Mouse (Mus musculus) left cerebral cortex, postnatal 4 days (tissue): ENCODE measurements around the gene Vcl. TPM values are rescaled to one million over a fixed set of nuclear protein-coding genes. Genes with fewer than 3 reads are reported as not detected.

Experiments
- DNase-seq: peaks from one replicate; pipeline ENCODE4 v3.0.0-alpha.2; 2022
- intact Hi-C: fragments of 180-260 bp; cut with DNase I; formaldehyde crosslinking; loops from one replicate; pipeline ENCODE4 v1.15.1; 2025
- total RNA-seq, 2 experiments: library from RNA; stranded (reverse); gene quantifications; 2 replicates each; pipeline ENCODE4 v1.2.3; 2021

Vcl gene
- total RNA-seq, 2 experiments from 2014 or later = 21.0 to 21.9 TPM

GRCm38 (mm10) chr14:20997548-20997947 is 68.3 kb downstream of the Vcl start:
- no peak for DNase-seq
- intact Hi-C loops = no loop called here

DNA sequence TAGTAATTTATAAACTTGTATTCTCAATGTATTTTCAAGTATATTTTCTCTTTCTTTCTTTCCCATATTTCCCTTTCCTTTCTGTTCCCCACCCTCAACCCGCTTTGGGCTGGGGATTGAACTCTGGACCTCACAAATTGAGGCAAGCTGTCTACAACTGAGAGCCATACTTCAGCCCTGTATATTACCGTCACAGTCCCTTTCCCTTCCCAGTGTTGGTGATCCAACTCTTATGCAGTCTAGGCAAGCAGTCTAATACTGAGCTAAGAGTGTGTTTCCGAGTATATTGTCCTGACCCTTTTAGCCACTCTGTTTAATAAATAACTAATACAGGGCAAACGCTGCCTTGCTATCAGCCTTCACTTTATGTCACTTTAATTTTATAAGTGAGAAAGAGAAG is 70.4 kb downstream of the Vcl start:
- intact Hi-C loops = no loop called here
- no peak for DNase-seq

DNA sequence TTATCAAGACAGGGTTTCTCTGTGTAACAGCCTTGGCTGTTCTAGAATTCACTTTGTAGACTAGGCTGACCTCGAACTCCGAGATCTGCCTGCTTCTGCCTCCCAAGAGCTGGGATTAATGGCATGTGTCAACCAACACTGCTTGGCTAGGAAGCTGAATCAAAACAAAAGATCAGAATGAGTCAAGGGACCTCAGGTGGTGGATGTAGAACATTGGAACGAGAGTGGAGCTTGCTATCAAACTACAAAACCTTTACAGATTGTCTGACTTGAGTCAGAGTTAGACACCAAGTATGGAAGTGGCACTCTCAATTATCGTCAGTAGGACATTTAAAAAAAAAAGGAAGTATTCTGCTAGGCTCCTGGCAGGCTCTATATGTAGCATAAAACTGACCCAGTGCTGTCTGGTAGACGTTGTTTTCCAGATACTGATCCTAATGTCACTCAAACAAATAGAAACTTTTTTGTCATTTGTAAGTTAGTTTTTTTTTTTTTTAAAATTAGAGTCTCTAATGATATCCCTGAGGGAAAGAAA is 84.7 kb downstream of the Vcl start:
- no peak for DNase-seq
- intact Hi-C loops = no loop called here

DNA sequence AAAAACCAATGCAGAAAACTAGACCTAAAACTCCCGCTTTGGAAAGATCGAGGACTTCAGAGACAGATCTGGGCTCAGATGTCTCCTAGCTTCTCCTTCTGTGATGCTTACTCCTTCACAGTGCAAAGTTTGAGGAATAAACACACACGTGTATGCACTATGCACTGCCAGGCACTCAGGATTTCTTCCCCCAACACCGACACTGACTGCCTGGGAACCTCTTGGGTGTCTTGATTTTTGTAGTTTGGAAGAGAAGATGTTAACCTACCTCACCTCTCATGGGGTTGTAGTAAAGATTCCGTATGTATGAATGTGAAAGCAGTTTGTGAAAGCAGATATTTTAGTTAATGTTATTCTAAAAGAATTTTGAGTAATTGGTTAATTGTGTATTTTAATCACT is 88.7 kb downstream of the Vcl start:
- intact Hi-C loops = no loop called here
- DNase-seq = no peak

DNA sequence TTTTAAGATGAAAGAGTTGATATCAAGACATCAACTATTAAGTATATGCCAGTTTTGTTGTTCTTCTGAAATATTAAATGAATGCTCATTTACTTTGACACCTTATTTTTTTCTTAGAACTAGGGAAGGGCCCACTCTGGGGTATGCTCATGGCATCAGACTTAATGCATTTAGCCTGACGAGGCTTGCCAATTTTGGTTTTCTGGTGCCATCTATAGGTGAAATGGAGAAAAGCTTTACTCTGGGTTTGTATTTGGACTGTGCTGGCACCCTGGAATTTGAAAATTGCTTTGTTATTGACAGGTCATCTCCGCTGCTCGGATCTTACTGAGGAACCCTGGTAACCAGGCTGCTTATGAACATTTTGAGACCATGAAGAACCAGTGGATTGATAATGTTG is 89.8 kb downstream of the Vcl start:
- DNase-seq = no peak
- intact Hi-C loops = no loop called here

DNA sequence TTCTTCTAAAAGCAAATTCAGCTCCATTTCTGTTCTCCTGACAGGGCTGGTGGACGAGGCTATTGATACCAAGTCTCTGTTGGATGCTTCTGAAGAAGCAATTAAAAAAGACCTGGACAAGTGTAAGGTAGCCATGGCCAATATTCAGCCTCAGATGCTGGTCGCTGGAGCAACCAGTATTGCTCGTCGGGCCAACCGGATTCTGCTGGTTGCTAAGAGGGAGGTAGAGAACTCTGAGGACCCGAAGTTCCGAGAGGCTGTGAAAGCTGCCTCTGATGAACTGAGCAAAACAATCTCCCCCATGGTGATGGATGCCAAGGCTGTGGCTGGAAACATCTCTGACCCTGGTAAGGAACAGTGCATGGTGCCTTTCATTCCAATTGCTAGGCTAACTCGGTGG is 91.2 kb downstream of the Vcl start:
- DNase-seq = no peak
- intact Hi-C loops = loop anchor here (10.0 kb wide), 1 partner anchor 296 kb away; no protein-coding TSS in a partner anchor

- no peak for DNase-seq
- intact Hi-C loops = loop anchor here (10.0 kb wide), 1 partner anchor 303 kb away; no protein-coding TSS in a partner anchor
These were observed 98.3 kb downstream of the Vcl start for GRCm38 (mm10) chr14:21027542-21027941.

DNA sequence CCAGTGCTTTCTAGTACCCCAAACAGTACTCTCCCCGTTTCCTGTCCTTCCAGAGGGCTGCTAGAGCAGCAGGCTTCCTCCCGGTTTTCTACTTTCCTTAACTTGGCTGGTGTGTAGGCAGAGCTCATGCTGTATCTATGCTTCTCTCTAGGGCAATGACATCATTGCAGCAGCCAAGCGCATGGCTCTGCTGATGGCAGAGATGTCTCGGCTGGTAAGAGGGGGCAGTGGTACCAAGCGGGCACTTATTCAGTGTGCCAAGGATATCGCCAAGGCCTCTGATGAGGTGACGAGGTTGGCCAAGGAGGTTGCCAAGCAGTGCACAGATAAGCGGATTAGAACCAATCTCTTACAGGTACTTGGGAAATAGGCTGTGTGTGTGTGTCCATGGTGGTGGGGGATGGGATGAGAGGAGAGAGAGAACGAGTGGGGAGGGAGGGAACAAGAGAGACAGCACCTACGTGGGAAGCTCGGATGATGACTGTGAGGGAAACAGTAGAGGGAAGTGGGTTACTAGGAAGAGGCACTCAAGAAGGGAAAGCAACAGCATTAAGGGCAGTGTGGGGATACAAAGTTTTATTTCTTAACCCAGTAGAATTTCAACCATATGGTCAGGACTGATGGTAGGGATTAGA is 99.9 kb downstream of the Vcl start:
- intact Hi-C loops = loop anchor here (10.0 kb wide), 1 partner anchor 304 kb away; no protein-coding TSS in a partner anchor
- no peak for DNase-seq

GRCm38 (mm10) chr14:21031783-21032511 is 102.7 kb downstream of the Vcl start:
- DNase-seq = no peak
- intact Hi-C loops = no loop called here

DNA sequence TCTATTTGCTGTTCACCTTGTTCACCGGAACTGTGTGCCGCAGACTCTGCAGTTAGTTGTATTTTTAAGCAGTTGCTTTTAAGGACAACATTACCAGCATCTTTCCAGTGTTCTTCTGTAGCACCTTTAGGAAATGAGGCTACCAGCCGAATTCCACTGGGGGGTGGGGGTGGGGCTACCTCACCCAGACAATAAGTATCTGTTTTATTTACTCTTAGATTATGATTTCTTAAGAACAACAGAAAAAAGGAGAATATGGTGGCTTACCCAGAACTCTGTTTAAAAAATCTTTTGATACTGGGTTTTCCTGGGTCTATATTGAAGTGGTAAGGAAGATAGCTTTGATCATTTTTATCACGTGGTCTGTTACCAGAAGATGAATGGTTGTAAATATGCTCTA is 105.1 kb downstream of the Vcl start:
- no peak for DNase-seq
- intact Hi-C loops = no loop called here

DNA sequence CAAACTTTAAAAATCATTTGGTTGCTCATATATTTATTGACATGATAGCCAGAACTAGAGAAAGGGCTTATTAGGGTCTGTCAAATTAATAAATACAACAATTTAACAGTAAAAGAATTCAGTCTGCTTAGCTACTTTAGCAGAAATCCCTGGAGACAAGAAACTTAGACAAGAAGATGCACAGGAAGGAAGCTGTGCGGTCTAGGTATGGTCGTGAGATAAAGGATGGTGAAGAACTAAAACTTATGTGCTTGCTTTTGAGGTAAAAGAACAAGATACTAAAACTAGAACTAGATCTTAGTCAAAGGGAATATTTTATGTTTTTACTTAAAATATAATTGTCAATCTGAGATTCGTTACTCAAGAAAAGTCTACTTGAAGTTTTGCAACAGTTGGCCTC is 105.6 kb downstream of the Vcl start:
- DNase-seq = no peak
- intact Hi-C loops = no loop called here

- no peak for DNase-seq
- intact Hi-C loops = no loop called here
These were observed 109.9 kb downstream of the Vcl start for GRCm38 (mm10) chr14:21039077-21039476.

DNA sequence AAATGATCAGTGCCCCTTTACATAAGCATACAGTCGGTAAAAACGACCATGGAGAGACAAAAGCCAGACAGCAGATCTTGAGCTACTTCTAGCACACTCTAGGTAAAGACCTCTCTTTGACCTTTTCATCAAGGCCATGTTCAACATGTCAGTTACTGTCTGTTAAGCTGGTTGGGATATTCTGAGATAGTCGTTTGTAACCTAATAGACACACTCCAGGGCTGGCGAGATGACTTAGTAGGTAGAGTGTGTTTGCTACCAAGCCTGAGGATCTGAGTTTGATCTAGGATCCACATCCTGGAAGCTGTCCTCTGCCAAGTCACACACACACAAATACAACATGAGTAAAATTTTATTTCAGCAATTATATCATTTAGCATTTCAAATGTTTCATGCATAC is 110.4 kb downstream of the Vcl start:
- intact Hi-C loops = no loop called here
- no peak for DNase-seq

DNA sequence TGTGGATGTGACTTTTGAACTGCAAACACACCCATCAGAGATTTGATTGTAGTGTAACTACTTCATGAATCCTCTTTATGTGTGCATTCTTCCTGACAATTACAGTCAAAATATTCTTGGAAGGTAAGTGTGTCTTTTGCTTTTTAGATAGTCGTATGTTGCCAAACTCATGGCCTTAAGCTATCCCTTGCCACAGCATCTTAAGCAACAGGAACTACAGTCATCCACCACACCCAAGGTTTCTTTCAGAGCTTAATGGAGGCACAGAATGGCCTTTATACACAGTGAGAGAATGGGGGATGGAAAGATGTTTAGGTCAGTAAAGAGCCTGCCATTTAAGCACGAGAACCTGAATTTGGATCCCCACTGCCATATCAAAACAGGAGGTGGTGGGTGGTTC is 118.6 kb downstream of the Vcl start:
- DNase-seq = no peak
- intact Hi-C loops = no loop called here

GRCm38 (mm10) chr14:21048879-21049278 is 119.7 kb downstream of the Vcl start:
- DNase-seq = peak; percentile 33
- intact Hi-C loops = no loop called here

DNA sequence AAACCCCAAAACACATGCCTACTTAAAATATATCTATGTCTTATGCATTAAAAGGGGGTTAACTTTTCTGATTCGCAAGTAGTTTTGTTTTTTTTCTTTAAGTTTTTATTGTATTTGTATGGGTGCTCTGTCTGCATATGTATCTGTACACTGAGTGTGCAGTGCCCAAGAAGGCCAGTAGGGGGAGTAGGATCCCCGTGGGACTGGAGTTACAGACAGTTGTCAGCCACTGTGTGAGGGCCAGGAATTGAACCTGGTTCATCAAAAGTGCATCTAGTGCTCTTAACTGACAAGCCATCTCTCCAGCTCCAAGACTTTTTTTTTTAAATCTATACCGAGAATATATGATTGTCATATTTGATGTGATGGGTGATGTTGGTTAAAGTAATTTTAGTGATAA is 121.5 kb downstream of the Vcl start:
- intact Hi-C loops = loop anchor here (5.0 kb wide), 1 partner anchor 57 kb away; no protein-coding TSS in a partner anchor
- peak; percentile 28 for DNase-seq

- no peak for DNase-seq
- intact Hi-C loops = loop anchor here (5.0 kb wide), 1 partner anchor 56 kb away; no protein-coding TSS in a partner anchor
These were observed 122.3 kb downstream of the Vcl start for GRCm38 (mm10) chr14:21051380-21052111.

- intact Hi-C loops = loop anchor here (5.0 kb wide), 1 partner anchor 55 kb away; no protein-coding TSS in a partner anchor
- peak; percentile 95 for DNase-seq
These were observed 123.0 kb downstream of the Vcl start, which contains the start of the genes Ap3m1 and Adk for GRCm38 (mm10) chr14:21052112-21052780. TSS of gene Ap3m1 (minus strand) at chr14:21052508. TSS of gene Adk (plus strand) at chr14:21052574.

DNA sequence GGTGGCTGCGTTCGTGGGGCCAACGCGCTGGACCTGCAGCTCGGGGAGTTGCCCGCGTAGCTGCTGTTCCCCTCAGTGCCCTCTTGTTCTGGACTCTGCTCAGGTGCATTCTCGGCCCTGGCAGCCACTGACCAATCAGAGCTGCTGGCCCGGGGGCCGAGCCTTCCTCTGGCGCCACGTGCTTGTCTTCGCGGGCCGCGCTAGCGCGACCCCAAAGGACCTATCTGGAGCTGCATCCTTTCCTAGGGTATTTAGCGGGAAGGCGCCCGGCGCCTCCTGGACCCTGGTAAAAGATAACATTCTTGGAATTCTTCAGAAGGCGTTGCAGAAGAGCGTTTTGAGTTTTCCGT is 123.6 kb downstream of the Vcl start:
- DNase-seq = peak; percentile 85
- intact Hi-C loops = loop anchor here (5.0 kb wide), 1 partner anchor 55 kb away; no protein-coding TSS in a partner anchor

DNA sequence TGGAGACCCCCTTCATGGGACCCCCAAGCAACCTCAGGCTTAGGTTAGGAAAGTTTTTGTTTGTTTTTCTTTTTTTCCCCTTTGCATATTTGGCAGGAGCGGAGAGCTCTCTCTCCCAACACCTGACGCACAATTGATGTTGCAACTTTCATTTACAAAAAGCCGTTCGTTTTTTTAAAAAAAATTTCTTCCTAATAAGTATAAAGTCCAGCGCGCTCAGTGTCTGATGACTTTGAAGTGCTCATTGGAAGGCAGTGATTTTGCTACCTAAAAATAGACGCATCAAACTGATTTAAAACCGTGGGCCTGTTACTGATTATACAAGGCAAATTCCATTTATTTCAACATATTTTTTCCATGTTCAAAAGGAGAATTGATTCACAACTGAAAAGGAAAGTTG is 124.0 kb downstream of the Vcl start:
- intact Hi-C loops = loop anchor here (5.0 kb wide), 1 partner anchor 54 kb away; no protein-coding TSS in a partner anchor
- DNase-seq = no peak
